Mouse (Mus musculus): Measurements from ENCODE around the gene Tas1r1.

GRCm38 (mm10) chr4:152062390-152063110 lies 24.2 kb upstream of the Tas1r1 start:
- no peak for TF ChIP-seq NELFE (IDR thresholded peaks at IDR 0.05; ENCODE audit: low read depth, low read length)
- no peak for TF ChIP-seq POLR2A (IDR thresholded peaks at IDR 0.05; ENCODE audit: control insufficient read depth in 1 of 2, insufficient read depth in 1 of 2, low read depth in 1 of 2, low read length in 2 of 2, poor library complexity in 1 of 2)
- TF ChIP-seq GATA1 (IDR thresholded peaks at IDR 0.05; ENCODE audit: low read depth, low read length) = no peak
- no peak for TF ChIP-seq CTCF (IDR thresholded peaks at IDR 0.05 in 2 of 3, conservative IDR thresholded peaks at IDR 0.05 in 1 of 3; ENCODE audit: control insufficient read depth in 1 of 3, insufficient read depth in 1 of 3, low read depth in 2 of 3, low read length in 3 of 3, poor library complexity in 1 of 3, severe bottlenecking in 1 of 3)
- TF ChIP-seq ZNF384 (IDR thresholded peaks at IDR 0.05; ENCODE audit: low read depth, low read length) = no peak
- TF ChIP-seq ZC3H11A (IDR thresholded peaks at IDR 0.05; ENCODE audit: low read depth, low read length) = no peak
- no peak for TF ChIP-seq MYC (IDR thresholded peaks at IDR 0.05; ENCODE audit: low read depth, low read length)
- no peak for TF ChIP-seq RCOR1 (IDR thresholded peaks at IDR 0.05; ENCODE audit: low read depth, low read length)
- TF ChIP-seq RAD21 (IDR thresholded peaks at IDR 0.05; ENCODE audit: low read depth, low read length) = no peak
- TF ChIP-seq TAL1 (IDR thresholded peaks at IDR 0.05; ENCODE audit: low read length) = no peak
- no peak for TF ChIP-seq MAZ (IDR thresholded peaks at IDR 0.05; ENCODE audit: low read depth, low read length)
